Mouse (Mus musculus) testis, adult 2 months (tissue): ENCODE measurements around the gene Dennd4a.

ENCODE experiments used
- CTCF ChIP-seq: fragments of 200-500 bp; IDR thresholded peaks from 2 replicates; pipeline ENCODE4 v1.5.1; 2012; ENCODE audit warnings: low read depth, mild to moderate bottlenecking, inconsistent platforms, low read length, moderate library complexity; ENCODE audit not compliant: control insufficient read depth, insufficient read depth, insufficient replicate concordance
- POLR2A ChIP-seq: fragments of 200-500 bp; IDR thresholded peaks from 2 replicates; pipeline ENCODE4 v1.6.1; 2012; ENCODE audit warnings: low read depth, mild to moderate bottlenecking, inconsistent platforms, low read length, moderate library complexity; ENCODE audit not compliant: control insufficient read depth

DNA sequence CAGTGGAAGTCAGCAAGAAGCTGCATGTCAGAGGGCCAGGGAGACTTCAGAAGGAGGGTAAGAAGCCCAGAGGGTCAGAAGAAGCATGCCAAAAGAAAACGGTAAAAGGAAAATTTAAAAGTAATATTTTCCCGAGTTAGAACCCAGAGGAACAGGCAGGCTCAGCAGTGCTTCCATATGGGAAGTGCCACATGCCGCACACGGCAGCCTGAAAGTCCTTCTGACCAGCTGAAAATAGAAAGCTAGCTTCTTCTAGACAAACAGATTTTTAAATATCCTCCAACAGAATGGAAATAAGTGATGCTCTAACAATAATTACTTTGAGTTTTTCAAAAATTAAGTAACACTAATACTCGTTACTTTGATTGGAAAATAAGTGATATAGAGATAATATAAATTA, 74.9 kb downstream of the Dennd4a start:
- TF ChIP-seq CTCF (no peak), POLR2A (no peak)
